Mouse (Mus musculus) cerebellum, adult 8-10 months (tissue): ENCODE data around the gene Rgma.

ENCODE experiments used
- DNase-seq: peaks from one replicate; pipeline ENCODE4 v3.0.0; 2022

Rgma gene

GRCm38 (mm10) chr7:73372352-73372970, 2.8 kb upstream of the Rgma start:
- no peak for DNase-seq

GRCm38 (mm10) chr7:73374727-73375126, 582 bp upstream of the Rgma start:
- DNase-seq: no peak

GRCm38 (mm10) chr7:73376101-73377001, 1.0 kb downstream of the Rgma start:
- DNase-seq: peak; percentile 78

- no peak for DNase-seq
These were observed 2.0 kb downstream of the Rgma start for GRCm38 (mm10) chr7:73377307-73377706.

- DNase-seq: no peak
These were observed 2.7 kb downstream of the Rgma start for GRCm38 (mm10) chr7:73378034-73378433.

- DNase-seq: no peak
These were observed 7.5 kb downstream of the Rgma start for GRCm38 (mm10) chr7:73382843-73383242.

GRCm38 (mm10) chr7:73388866-73389265, 13.6 kb downstream of the Rgma start:
- no peak for DNase-seq

- no peak for DNase-seq
These were observed 14.1 kb downstream of the Rgma start for GRCm38 (mm10) chr7:73389419-73389818.

GRCm38 (mm10) chr7:73389871-73390294, 14.6 kb downstream of the Rgma start:
- DNase-seq: no peak

GRCm38 (mm10) chr7:73390426-73391001, 15.2 kb downstream of the Rgma start:
- DNase-seq: no peak

GRCm38 (mm10) chr7:73391002-73391517, 15.8 kb downstream of the Rgma start:
- peak; percentile 74 for DNase-seq

GRCm38 (mm10) chr7:73391518-73392321, 16.4 kb downstream of the Rgma start:
- no peak for DNase-seq

GRCm38 (mm10) chr7:73392359-73392758, 17.1 kb downstream of the Rgma start:
- DNase-seq: no peak

- no peak for DNase-seq
These were observed 18.2 kb downstream of the Rgma start for GRCm38 (mm10) chr7:73393307-73394012.

GRCm38 (mm10) chr7:73394013-73394409, 18.7 kb downstream of the Rgma start:
- no peak for DNase-seq

GRCm38 (mm10) chr7:73398319-73398718, 23.0 kb downstream of the Rgma start:
- peak; percentile 47 for DNase-seq

GRCm38 (mm10) chr7:73398806-73399442, 23.6 kb downstream of the Rgma start:
- DNase-seq: no peak

- DNase-seq: peak; percentile 82
These were observed 24.3 kb downstream of the Rgma start for GRCm38 (mm10) chr7:73399501-73400044.

GRCm38 (mm10) chr7:73400051-73400916, 25.0 kb downstream of the Rgma start:
- DNase-seq: no peak

GRCm38 (mm10) chr7:73402106-73402505, 26.8 kb downstream of the Rgma start:
- no peak for DNase-seq
